Mouse (Mus musculus): ENCODE data around the gene Galnt15.

The Galnt15 gene

DNA sequence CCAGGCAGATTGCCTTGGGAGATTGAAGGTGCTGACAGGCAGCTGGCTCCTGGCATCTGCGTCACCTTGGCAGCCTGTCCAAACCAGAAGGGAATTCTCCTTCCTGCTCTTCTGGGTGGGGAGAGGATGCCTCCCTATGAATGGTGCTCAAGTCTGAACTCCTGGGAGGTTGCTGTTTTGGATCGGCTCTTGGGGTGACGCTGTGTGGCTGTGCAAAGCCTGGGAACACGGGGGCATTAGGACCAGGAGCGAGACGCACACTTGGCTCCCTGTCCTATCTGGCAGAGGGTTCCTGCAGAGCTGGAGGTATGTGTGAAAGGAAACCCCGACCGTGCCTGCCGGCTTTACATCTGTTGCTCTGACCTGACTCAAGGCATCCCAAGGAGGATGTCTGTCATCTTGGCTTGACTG lies at the start of gene Galnt15:
Gene Galnt15, plus strand, starts transcription at position 309 of the 411 bp plus-strand sequence.
- peak; percentile 25 for DNase-seq

DNA sequence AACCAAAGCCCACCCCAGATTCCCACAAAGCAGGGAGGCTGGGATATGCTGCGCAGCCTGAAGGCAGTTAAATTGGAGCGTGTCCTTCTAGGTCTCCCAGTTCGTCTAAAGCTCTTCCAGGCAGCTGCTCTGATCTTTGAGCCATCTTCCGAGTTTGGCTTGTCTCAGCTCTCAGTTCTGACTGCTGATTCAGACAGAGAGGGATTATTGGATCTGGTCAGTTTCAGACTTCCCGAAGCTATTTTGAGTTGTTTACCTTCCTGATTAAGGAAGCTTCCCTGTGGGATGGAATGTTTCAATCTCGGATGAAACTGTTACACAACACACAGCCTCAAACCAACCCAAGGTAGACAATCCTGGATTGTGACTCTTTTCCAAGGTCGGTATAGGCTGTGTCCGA lies 34.8 kb upstream of the Galnt15 start:
- no peak for DNase-seq

GRCm38 (mm10) chr14:32000941-32001340 lies 27.8 kb upstream of the Galnt15 start:
- no peak for DNase-seq

GRCm38 (mm10) chr14:32002502-32003338 lies 26.1 kb upstream of the Galnt15 start:
- no peak for DNase-seq

DNA sequence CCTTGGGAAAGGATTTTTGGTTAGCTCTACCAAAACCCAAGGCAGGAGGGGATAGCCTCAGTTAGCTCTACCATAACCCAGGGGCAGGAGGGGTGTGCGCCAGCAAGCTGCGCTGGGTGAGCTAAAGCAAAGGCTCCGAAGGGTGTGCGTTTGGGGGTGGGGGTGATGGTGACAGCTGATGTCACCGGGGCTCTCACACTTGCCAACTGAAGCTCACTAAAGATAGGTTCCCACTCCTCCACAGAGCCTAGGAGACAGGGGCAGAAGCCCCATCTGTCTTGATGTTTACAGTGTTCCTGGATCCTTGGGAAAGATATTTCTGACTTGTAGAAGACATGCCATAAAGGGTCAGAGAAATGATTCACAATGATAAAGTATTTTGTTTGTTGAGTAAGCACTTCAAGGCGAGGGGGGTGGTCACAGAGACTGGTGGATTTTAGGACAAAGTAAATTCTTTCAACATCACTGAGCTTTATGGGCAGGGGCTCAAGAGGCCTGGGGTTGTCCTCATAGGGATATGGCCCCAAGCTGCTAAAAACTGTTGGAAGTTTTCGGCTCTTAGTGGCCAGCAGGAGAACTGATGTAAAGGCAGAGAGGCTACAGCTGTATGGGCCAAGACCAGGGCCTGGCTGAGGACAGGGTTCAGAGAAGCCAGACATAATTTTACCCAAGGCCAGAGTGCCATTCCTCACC lies 24.7 kb upstream of the Galnt15 start:
- no peak for DNase-seq

DNA sequence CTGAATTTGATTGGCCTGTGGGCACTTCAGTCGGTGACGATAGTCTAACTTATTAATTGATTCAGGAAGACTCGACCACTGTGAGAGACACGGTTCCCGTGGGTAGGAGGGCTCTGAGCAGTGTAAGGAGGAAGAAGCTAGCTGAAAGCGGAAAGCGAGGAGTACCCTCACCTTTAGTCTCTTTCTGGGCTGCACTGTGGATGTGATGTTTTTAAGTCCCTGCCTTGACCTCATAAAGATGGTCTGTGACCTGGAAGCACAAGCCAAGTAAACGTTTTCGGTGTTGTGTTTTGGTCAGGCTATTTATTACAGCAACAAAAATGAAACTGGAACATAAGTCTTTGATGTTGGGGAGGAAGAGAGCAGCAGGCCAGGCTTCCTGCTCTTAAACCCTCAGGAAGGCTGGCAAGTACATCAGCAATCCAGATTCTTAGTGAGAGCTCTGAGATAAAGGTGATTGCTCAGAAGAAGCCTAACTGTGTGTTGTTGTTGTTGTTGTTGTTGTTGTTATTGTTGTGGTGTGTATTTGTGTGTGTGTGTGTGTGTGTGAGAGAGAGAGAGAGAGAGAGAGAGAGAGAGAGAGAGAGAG lies 23.0 kb upstream of the Galnt15 start:
- DNase-seq: no peak

- DNase-seq: no peak
Measured at GRCm38 (mm10) chr14:32007654-32008335, 21.0 kb upstream of the Galnt15 start.

DNA sequence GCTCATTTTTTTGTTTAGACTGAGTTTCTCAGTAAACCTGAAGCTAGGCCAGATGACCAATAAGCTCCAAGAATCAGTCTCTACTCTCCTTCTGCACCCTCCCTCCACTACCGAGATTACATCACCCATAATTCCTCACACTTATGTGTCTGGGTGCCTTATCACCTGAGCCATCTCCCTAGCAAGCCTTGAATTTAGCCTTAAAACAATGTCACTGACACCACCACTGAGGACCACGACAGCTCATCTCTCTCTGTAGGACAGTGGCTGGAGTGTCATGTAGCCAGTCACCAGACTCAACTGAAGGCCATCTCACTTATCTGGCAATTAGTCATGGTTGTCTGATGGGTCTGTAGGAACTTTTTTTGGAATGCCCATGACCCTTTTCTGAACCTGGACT lies 19.1 kb upstream of the Galnt15 start:
- DNase-seq: no peak

GRCm38 (mm10) chr14:32011547-32012304 lies 17.1 kb upstream of the Galnt15 start:
- no peak for DNase-seq

GRCm38 (mm10) chr14:32015131-32015770 lies 13.5 kb upstream of the Galnt15 start:
- DNase-seq: no peak

DNA sequence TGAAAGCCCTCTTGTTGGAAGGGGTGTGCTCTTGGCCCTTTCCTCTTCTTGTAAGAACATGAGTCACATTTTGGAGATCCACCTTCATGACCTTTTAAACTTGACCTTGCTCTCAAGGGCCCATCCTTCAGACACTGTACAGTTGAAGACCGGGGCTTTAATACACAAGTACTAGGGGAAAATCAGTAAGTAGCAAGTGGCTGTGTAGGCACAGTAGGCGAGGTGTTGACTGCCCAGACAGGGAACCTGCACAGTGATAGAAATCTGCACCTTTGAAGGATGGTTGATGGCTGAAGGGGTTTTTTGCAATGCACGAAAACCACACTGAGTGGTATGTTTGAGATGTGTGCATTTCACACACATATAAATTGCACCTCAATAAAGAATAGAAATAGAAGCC lies 12.3 kb upstream of the Galnt15 start:
- no peak for DNase-seq

GRCm38 (mm10) chr14:32016921-32017320 lies 11.9 kb upstream of the Galnt15 start:
- peak; percentile 78 for DNase-seq

DNA sequence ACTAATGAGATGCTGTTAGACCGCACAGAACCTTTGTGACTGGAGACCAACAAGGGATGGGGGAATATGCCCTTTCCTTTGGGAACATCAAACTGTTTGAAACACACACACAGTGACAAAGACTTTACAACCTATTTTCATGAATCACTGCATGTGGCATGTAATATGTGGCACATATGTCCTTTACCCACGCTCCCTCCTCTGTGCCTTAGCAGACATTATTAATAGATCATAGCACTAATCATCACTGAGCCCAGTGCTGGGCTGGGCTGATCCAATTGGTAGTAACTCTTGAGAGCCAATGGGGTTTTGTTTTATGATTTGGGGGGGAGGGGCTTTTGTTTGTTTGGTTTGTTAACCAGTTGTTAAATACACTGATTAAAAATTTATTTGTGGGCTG lies 11.3 kb upstream of the Galnt15 start:
- no peak for DNase-seq

- no peak for DNase-seq
Measured at GRCm38 (mm10) chr14:32019091-32019490, 9.7 kb upstream of the Galnt15 start.

DNA sequence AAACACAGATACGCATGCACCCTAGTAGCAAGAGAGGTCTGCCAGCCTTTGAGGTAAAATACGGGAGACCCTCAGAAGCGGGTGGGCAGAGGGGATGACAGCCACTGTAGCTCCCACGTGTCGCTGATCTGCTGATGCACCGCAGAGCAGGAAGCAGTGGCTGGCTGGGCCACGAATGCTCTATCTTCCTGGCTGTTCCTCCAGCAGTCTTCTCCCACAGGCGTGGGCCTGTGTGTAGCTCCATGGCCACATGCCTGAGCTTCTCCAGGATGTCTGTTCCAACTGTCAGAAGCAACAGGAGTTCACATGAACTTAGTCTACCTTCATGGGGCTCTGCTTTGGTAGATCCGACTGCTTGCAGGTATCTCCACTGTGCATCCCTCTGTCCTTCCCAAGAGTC lies 6.8 kb upstream of the Galnt15 start:
- DNase-seq: no peak

GRCm38 (mm10) chr14:32022450-32022849 lies 6.3 kb upstream of the Galnt15 start:
- DNase-seq: no peak

DNA sequence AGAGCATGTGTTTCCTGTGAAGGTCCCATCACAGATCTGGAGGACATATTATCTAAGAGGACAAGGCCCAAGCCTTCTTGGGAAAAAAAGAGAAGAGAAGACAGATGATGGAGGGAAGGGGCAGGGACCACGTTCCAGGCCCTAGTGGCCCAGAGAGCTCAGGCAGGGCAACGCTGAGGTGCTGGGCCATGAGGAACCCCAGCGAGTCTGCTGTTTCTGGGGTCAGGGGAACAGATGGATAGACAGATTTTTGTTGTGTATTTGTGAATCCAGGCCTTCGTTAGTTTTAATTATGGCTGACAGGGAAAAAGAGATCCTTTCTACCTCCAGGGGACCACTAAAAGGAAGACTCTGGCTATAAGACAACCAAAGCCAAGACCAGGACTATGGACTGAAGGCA lies 4.9 kb upstream of the Galnt15 start:
- no peak for DNase-seq

DNA sequence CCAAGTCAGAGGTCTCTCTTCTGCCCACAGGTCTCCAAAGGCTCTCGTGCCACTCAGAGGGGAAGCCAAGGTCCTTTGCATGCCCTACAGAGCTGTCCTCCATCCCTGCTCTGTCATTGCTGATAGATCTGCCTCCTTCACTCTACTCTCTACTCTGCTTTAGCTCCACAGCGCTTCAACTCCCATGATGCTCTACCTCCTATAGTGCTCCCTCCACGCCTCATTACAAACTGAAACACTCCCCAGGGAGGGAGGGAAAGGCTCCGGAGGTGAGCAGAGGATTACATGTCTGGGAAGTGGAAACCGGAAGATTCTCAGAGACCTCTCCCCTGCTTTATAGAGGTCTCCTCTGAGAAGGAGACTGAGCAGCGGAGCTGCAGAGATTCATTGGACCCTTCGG lies 1.6 kb upstream of the Galnt15 start:
- no peak for DNase-seq

DNA sequence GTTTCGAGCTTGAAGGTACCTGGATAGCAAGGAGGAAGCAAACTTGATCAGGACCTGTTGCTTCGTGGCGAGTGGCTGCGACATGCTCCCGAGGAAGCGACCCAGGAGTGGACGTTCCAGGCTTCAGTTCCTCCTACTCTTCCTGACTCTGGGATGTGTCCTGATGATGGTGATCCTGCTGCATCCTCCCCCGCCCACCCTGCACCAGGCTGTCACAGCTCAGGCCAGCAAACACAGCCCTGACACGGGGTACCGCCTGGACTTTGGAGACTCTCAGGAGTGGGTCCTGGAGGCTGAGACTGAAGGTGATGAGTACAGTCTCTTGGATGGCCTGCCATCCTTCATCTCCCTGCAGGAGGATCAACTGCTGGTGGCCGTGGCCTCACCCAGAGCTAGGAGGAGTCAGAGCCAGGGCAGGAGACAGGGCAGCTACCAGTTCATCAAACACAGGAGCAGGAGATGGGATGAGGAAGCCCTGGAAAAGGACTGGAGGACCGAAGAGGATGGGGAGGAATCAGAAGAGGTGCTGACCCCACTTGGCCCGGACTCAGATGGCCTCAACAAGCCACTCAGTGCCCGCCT lies 713 bp downstream of the Galnt15 start:
- DNase-seq: no peak

- DNase-seq: no peak
Measured at GRCm38 (mm10) chr14:32030073-32030472, 1.3 kb downstream of the Galnt15 start.

GRCm38 (mm10) chr14:32032522-32032921 lies 3.7 kb downstream of the Galnt15 start:
- peak; percentile 85 for DNase-seq

DNA sequence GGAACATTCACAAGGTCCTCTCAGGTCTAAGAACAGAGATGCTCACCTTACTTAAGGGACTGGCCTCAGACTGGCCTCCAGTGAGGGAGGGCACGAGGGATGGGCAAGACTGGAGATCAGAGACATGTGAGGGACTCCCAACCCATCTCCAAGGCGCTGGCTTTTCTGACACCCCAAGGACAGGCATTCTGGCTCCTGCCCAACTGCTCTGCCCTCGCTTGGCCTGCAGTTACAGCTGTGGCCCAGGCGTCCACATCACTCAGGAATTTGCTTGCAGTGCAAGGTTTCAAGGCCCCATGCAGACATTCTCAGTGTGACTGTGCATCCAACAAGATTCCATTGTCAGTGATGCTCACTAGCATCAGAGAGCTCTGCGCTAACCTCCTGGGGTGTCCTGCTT lies 7.7 kb downstream of the Galnt15 start:
- DNase-seq: no peak

Measured in embryo, embryonic 11 days (tissue).